Mouse (Mus musculus): ENCODE data around the gene Gm4881. TPM values are rescaled to one million over a fixed set of nuclear protein-coding genes. Genes with fewer than 3 reads are reported as not detected.
"Not testable (repeated sequence)": the region's sequence is repeated elsewhere in the genome, so short reads cannot be mapped to it uniquely, and the experiment has no call there.

Gene Gm4881
- total RNA-seq, 2 experiments from 2014 or later: not detected

GRCm38 (mm10) chr7:24902630-24903443, 41.5 kb downstream of the Gm4881 start, which contains the start of gene Arhgef1:
Gene Arhgef1 (plus strand): TSS chr7:24902912.
- intact Hi-C loops (cut with DNase I): loop anchor here (5.0 kb wide), 1 partner anchor 64 kb away; no protein-coding TSS in a partner anchor
- DNase-seq (ENCODE audit: extremely low spot score in 1 of 2, low spot score in 2 of 2): peak in 1 of 2 experiments; percentile 85

- intact Hi-C loops (cut with DNase I): loop anchor here (5.0 kb wide), 1 partner anchor 65 kb away; no protein-coding TSS in a partner anchor
- no peak for DNase-seq (ENCODE audit: extremely low spot score in 1 of 2, low spot score in 2 of 2)
Measured at GRCm38 (mm10) chr7:24902264-24902629, 42.0 kb downstream of the Gm4881 start.

GRCm38 (mm10) chr7:24901842-24902241, 42.5 kb downstream of the Gm4881 start:
- intact Hi-C loops (cut with DNase I): loop anchor here (5.0 kb wide), 1 partner anchor 65 kb away; no protein-coding TSS in a partner anchor
- DNase-seq (ENCODE audit: extremely low spot score in 1 of 2, low spot score in 2 of 2): no peak

DNA sequence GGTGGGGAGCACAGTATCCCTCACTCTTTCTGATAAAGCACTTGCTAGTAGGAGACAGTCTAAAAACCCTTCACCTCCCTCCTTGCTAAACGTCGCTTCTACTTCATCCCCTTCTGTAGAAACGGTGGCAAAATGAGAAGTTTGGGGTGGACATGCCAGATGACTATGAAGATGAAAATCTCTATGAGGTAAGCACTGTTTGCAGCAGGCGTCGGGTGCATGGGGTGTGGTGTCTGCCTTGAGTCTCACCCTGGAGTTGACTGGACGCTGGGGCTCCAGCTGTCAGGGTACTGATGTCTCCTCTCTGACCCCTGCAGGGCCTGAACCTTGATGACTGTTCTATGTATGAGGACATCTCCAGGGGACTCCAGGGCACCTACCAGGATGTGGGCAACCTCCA, 43.2 kb downstream of the Gm4881 start:
- no peak for DNase-seq (ENCODE audit: extremely low spot score in 1 of 2, low spot score in 2 of 2)
- intact Hi-C loops (cut with DNase I): loop anchor here (5.0 kb wide), 1 partner anchor 66 kb away; no protein-coding TSS in a partner anchor

- intact Hi-C loops (cut with DNase I): no loop called here
- DNase-seq (ENCODE audit: extremely low spot score in 1 of 2, low spot score in 2 of 2): no peak
Measured at GRCm38 (mm10) chr7:24897959-24898358, 46.3 kb downstream of the Gm4881 start.

- intact Hi-C loops (cut with DNase I): no loop called here
- DNase-seq (ENCODE audit: extremely low spot score in 1 of 2, low spot score in 2 of 2): no peak
Measured at GRCm38 (mm10) chr7:24897224-24897623, 47.1 kb downstream of the Gm4881 start, which contains the start of gene Cd79a. Gene Cd79a (plus strand): TSS chr7:24897381.

GRCm38 (mm10) chr7:24896269-24896668, 48.0 kb downstream of the Gm4881 start:
- DNase-seq (ENCODE audit: extremely low spot score in 1 of 2, low spot score in 2 of 2): no peak
- intact Hi-C loops (cut with DNase I): no loop called here

- DNase-seq (ENCODE audit: extremely low spot score in 1 of 2, low spot score in 2 of 2); intact Hi-C loops (cut with DNase I): not testable (repeated sequence)
Measured at GRCm38 (mm10) chr7:24895749-24896148, 48.5 kb downstream of the Gm4881 start.

DNA sequence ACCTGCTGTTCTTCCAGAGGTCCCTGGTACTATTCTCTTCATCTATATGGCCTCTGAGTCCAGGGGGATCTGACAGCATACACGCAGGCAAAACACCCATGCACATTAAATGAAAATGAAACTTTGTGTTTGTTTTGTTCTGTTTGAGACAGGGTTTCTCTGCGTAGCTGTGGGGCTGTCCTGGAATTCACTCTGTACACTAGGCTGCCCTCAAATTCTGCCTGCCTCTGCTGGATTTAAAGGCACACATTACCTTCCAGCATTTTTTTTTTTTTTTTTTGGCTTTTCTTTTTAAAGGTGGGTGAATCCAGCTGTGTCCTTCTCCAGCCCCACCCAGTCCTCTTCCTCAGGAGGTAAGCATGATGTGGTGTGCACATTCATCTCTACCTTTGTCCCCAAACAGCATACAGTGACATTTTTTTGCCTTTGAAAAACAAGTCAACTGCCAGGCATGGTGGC, 52.1 kb downstream of the Gm4881 start:
- DNase-seq (ENCODE audit: extremely low spot score in 1 of 2, low spot score in 2 of 2): no peak
- intact Hi-C loops (cut with DNase I): no loop called here

- DNase-seq (ENCODE audit: extremely low spot score in 1 of 2, low spot score in 2 of 2): no peak
- intact Hi-C loops (cut with DNase I): loop anchor here (2.0 kb wide), 1 partner anchor 73 kb away; no protein-coding TSS in a partner anchor
Measured at GRCm38 (mm10) chr7:24891241-24892124, 52.8 kb downstream of the Gm4881 start.

GRCm38 (mm10) chr7:24890281-24891216, 53.7 kb downstream of the Gm4881 start:
- intact Hi-C loops (cut with DNase I): loop anchor here (2.0 kb wide), 1 partner anchor 74 kb away; no protein-coding TSS in a partner anchor
- DNase-seq (ENCODE audit: extremely low spot score in 1 of 2, low spot score in 2 of 2): peak; percentile 68 to 72

GRCm38 (mm10) chr7:24889431-24890220, 54.7 kb downstream of the Gm4881 start:
- intact Hi-C loops (cut with DNase I): loop anchor here (2.0 kb wide), 1 partner anchor 75 kb away; no protein-coding TSS in a partner anchor
- no peak for DNase-seq (ENCODE audit: extremely low spot score in 1 of 2, low spot score in 2 of 2)

DNA sequence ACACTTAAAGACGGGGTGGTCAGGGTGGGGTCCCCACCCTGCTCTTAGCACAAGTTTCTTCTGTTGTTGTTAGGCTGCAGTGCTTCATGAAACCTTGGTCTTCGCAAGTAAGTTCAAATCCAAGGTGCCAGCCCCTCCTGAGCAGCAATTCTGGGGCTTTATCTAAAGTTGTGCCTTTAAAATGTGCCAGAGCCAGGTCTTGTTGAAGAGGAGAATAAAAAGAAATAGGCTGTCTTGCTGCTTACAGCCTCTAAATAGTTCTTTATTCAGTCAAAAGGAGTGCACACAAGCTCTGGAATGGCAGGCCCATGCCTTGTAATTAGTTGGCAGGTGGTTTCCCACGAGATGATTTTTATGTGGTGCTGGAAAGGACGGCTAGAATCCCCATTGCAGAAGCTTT, 57.2 kb downstream of the Gm4881 start:
- intact Hi-C loops (cut with DNase I): no loop called here
- DNase-seq (ENCODE audit: extremely low spot score in 1 of 2, low spot score in 2 of 2): no peak

DNA sequence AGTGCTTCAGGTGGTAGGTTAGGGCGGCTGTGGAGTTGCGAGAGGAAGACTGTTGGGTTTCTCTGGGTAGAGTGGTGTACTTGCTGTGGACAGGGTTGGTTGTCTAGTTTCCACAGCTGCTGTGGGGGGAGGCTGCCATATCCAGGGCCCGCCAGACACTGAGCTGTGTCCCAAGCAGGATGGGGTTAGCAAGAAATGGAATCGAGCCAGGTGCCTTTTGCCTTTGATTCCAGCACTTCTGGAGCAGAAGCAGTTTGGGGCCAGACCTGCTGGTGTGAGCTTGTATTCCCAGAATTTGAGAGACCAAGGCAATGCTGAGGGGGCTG, 58.0 kb downstream of the Gm4881 start:
- no peak for DNase-seq (ENCODE audit: extremely low spot score in 1 of 2, low spot score in 2 of 2)
- intact Hi-C loops (cut with DNase I): no loop called here

DNA sequence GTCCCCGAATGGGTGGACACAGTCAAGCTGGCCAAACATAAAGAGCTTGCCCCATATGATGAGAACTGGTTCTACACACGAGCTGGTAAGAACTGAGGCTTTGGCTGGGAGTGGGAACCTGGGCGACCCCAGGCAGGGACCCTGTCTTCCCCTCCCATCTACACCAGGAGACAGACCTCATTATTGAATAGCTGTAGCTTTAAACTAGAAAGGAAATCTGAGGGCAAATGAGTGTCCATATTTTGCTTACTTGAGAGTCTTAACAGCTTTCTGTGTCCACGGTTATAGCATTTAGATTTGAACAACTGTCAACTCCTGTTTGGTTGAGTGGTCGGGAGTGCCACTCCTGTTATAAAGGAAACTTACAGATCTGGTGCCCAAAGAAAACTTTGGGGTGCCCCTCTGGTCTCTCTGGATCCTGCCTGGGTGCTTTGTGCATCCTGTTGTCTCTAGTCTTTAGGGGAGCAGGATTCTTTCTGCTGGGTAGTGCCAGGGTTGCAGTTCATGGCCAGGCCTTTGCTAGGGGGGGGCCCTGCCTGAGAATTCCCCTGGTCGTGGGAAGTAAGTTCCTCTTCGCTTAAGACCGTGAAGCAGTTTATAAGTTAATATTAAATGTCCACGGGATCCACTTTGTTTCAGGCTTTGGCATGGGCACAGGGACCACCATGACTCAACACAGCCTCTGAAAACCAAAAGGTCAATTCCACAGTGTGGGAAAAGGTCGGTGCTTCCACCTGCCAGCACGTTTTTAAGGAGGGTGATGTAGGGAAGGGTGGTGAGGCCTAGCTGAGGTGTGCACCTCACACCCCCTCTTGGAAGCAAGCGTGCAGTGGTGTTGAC, 58.6 kb downstream of the Gm4881 start:
- intact Hi-C loops (cut with DNase I): no loop called here
- no peak for DNase-seq (ENCODE audit: extremely low spot score in 1 of 2, low spot score in 2 of 2)

DNA sequence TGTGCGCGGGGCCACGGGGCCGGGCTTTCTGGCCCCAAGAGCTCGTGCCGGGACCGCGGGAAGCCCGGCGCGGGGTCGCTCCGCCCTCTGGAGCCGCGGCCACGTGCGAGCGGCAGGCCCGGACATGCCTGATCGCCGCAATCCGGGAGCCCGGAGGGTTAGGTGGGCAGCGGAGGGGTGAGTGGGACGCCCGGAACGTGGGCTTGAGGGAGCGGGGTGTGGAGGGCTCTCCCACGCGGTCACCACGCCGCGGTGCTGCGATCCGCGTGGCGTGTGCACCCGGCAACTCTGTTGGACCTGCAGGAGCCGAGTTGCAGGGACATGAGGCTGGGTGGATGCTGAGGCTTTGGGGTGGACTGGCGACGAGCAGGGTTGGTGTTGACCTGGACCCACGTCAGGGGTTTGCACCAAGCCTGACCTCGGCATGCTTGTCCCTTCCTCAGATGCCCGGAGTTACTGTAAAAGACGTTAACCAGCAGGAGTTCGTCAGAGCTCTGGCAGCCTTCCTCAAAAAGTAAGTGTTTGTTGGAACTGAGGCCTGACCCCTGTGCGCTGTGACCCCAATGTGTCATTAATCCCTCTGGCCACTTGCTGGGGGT, 59.5 kb downstream of the Gm4881 start:
- no peak for DNase-seq (ENCODE audit: extremely low spot score in 1 of 2, low spot score in 2 of 2)
- intact Hi-C loops (cut with DNase I): no loop called here

Measured in left cerebral cortex, postnatal 10 days (tissue).